Mouse (Mus musculus): ENCODE measurements around the gene Igflr1. TPM values are rescaled to one million over a fixed set of nuclear protein-coding genes. Genes with fewer than 3 reads are reported as not detected.

Igflr1 gene
- 3.2 and 3.5 TPM in 2 replicates for polyA plus RNA-seq (2014; fragmentation: Nextera tagmentation; extraction: Ambion mirVana)

DNA sequence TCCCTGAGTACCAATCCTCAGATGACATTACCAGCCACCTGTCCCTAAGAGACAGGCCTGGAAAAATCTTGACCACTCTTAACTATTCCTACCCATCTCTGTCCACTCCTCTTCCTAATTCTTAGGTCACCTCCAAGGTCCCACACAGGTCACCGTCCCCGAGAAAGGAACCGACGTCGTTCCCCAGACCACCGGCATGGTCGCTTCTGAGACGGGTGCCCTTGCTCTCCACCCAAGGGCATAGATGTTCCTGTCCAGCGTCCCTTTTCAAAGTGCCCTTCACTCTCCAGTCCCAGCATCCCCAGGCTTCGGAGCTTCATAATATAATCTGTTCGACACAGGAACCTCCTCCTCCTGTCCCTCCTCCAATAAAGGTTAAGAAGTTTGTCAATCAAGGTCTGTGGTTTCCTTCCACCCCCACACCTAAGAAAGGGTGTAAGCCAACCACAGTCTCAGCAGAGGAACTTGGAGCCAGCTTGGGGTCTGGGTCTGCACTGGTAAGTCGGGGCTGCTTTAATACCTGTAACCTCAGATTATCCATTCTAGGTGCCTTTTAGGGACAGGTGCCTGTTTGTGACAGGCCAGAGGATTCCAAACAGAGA is at the start of gene Igflr1:
Gene Igflr1, plus strand, starts transcription at position 458 of the 602 bp plus-strand sequence.
- H3K4me3 ChIP-seq (ENCODE audit: low read depth, low read length) = no peak within 1 kb of the TSS; the same call in 1 of the 2 replicates
- ATAC-seq (ENCODE audit: insufficient number of reproducible peaks, low FRiP score, low TSS enrichment, low read depth) = no peak

DNA sequence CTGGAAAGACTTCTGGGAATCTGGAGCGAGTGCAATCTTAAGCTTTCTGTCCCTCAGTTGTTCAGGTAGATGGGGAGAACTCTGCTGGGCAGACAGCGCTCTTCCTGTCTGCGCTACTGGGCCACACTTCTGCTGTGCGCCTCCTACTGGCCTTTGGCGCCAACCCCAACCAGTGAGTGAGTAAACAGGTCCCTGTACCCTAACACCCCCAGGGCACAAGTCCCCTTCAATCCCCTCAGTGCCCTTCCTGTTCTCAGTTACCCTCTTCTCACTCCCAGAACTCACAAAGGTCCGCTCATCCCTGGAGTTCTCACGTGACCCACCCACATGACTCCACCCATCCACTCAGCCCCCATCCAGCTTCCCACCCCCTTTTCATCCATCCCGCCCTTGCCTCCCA is 46.9 kb upstream of the Igflr1 start:
- WGBS = 40% methylated on average over 8 of the region's 8 CpGs

More for the DNA sequence above, at the start of gene Igflr1:
- Histone ChIP-seq H3K27ac (replicated peaks; ENCODE audit: low read depth, low read length) (no peak within 1 kb of the TSS), H3K4me2 (ENCODE audit: low read depth, severe bottlenecking) (peak within 1 kb of the TSS; percentile 53; the same call in 1 of the 2 replicates), H3K9me3 (ENCODE audit: control insufficient read depth, low read length) (no peaks in the 10 kb centered on the region), H3K9ac (ENCODE audit: low read length) (peak within 1 kb of the TSS; percentile 4; the same call in 1 of the 2 replicates), H3K27me3 (ENCODE audit: control insufficient read depth, insufficient read depth, low read length) (no peaks in the 10 kb centered on the region), H3K4me1 (ENCODE audit: control insufficient read depth, insufficient read depth, low read length) (peaks cover 6% of the 10 kb centered on the region; the same call in 1 of the 2 replicates), H3K36me3 (ENCODE audit: control insufficient read depth, insufficient read depth, low read length) (peaks cover 14% of the 10 kb centered on the region)
- DNase-seq (ENCODE audit: low spot score) = no peak
- WGBS = 95% methylated on average over 12 of the region's 12 CpGs

DNA sequence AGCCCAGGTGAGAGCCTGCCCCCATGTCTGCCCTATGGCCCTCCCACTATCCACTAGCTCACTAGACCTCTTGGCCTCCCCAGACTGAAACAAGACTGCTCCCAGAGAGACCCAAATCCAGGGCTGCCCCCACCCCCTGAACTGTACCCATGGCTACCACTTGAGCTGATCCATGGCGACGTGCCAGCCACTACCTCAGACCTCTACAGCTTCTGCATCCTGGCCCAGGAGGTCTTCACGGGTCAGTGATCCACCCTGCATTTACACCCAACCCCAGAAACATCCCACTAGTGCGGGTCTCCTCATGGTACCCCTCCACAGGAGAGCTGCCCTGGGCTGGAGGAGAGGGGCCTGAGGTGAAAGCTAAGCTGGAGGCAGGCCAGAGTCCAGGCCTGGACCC is 44.8 kb upstream of the Igflr1 start:
- H3K9ac ChIP-seq (ENCODE audit: low read length) = no peak overlapping the region
- no peaks in the 10 kb centered on the region for H3K9me3 ChIP-seq (ENCODE audit: control insufficient read depth, low read length)
- ATAC-seq (ENCODE audit: insufficient number of reproducible peaks, low FRiP score, low TSS enrichment, low read depth) (no peak), DNase-seq (ENCODE audit: low spot score) (no peak)
- H3K4me1 ChIP-seq (ENCODE audit: control insufficient read depth, insufficient read depth, low read length) = no peaks in the 10 kb centered on the region
- no peaks in the 10 kb centered on the region for H3K27me3 ChIP-seq (ENCODE audit: control insufficient read depth, insufficient read depth, low read length)
- no peak overlapping the region for H3K27ac ChIP-seq (replicated peaks; ENCODE audit: low read depth, low read length)
- no peak overlapping the region for H3K4me2 ChIP-seq (ENCODE audit: low read depth, severe bottlenecking)
- H3K4me3 ChIP-seq (ENCODE audit: low read depth, low read length) = no peak overlapping the region
- WGBS = 82% methylated on average over 4 of the region's 4 CpGs
- H3K36me3 ChIP-seq (ENCODE audit: control insufficient read depth, insufficient read depth, low read length) = 0 out of 2 replicates have a peak, but pooled peaks cover 5% of the 10 kb centered on the region

More for the DNA sequence above, 46.9 kb upstream of the Igflr1 start:
- Histone ChIP-seq H3K27ac (replicated peaks; ENCODE audit: low read depth, low read length) (no peak overlapping the region), H3K4me1 (ENCODE audit: control insufficient read depth, insufficient read depth, low read length) (no peaks in the 10 kb centered on the region), H3K9me3 (ENCODE audit: control insufficient read depth, low read length) (no peaks in the 10 kb centered on the region), H3K27me3 (ENCODE audit: control insufficient read depth, insufficient read depth, low read length) (no peaks in the 10 kb centered on the region), H3K36me3 (ENCODE audit: control insufficient read depth, insufficient read depth, low read length) (0 out of 2 replicates have a peak, but pooled peaks cover 2% of the 10 kb centered on the region), H3K9ac (ENCODE audit: low read length) (no peak overlapping the region), H3K4me2 (ENCODE audit: low read depth, severe bottlenecking) (no peak overlapping the region), H3K4me3 (ENCODE audit: low read depth, low read length) (no peak overlapping the region)
- ATAC-seq (ENCODE audit: insufficient number of reproducible peaks, low FRiP score, low TSS enrichment, low read depth) (no peak), DNase-seq (ENCODE audit: low spot score) (no peak)

DNA sequence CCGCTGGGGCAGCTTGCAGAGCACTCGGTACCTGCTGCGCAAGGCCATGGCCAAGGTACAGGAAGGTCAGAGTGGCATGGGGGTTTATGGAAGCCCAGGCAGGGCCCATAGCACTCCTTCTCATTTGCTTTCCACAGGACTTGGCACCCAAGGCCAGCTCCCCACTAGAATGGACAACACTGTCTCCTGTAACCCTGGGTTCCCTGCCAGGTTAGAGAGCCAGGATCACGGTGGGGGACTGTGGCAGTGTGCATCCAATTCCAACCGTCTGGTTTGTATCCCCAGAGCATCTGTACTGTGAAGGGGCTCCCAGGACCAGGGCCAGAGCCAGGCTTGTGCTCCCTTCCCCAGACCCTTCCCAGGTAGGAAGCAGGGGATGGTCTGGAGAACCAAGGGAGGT is 44.4 kb upstream of the Igflr1 start:
- no peak overlapping the region for H3K9ac ChIP-seq (ENCODE audit: low read length)
- no peak for DNase-seq (ENCODE audit: low spot score)
- no peaks in the 10 kb centered on the region for H3K4me1 ChIP-seq (ENCODE audit: control insufficient read depth, insufficient read depth, low read length)
- no peak overlapping the region for H3K27ac ChIP-seq (replicated peaks; ENCODE audit: low read depth, low read length)
- no peaks in the 10 kb centered on the region for H3K27me3 ChIP-seq (ENCODE audit: control insufficient read depth, insufficient read depth, low read length)
- WGBS = 82% methylated on average over 5 of the region's 5 CpGs
- 0 out of 2 replicates have a peak, but pooled peaks cover 5% of the 10 kb centered on the region for H3K36me3 ChIP-seq (ENCODE audit: control insufficient read depth, insufficient read depth, low read length)
- H3K4me3 ChIP-seq (ENCODE audit: low read depth, low read length) = no peak overlapping the region
- H3K4me2 ChIP-seq (ENCODE audit: low read depth, severe bottlenecking) = no peak overlapping the region
- no peaks in the 10 kb centered on the region for H3K9me3 ChIP-seq (ENCODE audit: control insufficient read depth, low read length)
- no peak for ATAC-seq (ENCODE audit: insufficient number of reproducible peaks, low FRiP score, low TSS enrichment, low read depth)

DNA sequence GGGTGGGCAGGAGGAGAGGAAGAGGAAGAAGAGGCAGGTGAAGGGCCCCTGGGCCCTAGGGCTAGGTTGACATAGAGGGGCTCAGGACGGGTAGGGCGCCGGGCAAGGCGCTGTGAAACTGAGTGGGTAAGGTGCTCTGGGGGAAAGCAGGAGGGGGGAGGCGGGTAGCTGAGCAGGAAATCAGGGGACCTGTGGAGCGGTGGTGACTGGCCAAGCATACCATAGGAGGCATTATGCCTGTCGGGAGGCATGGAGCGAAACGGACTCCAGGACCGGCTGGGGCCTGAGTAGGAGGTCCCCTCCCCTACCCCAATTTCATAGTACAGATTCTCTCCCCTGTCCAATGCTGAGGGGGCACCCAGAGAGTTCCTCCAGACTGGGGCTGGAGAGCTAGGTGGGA is 42.4 kb upstream of the Igflr1 start:
- Histone ChIP-seq H3K27ac (replicated peaks; ENCODE audit: low read depth, low read length) (no peak overlapping the region), H3K4me3 (ENCODE audit: low read depth, low read length) (no peak overlapping the region), H3K36me3 (ENCODE audit: control insufficient read depth, insufficient read depth, low read length) (peaks cover 8% of the 10 kb centered on the region; the same call in 1 of the 2 replicates), H3K9ac (ENCODE audit: low read length) (no peak overlapping the region), H3K9me3 (ENCODE audit: control insufficient read depth, low read length) (no peaks in the 10 kb centered on the region), H3K4me2 (ENCODE audit: low read depth, severe bottlenecking) (no peak overlapping the region), H3K27me3 (ENCODE audit: control insufficient read depth, insufficient read depth, low read length) (no peaks in the 10 kb centered on the region), H3K4me1 (ENCODE audit: control insufficient read depth, insufficient read depth, low read length) (0 out of 2 replicates have a peak, but pooled peaks cover 9% of the 10 kb centered on the region)
- ATAC-seq (ENCODE audit: insufficient number of reproducible peaks, low FRiP score, low TSS enrichment, low read depth) = no peak
- WGBS = 83% methylated on average over 10 of the region's 10 CpGs
- no peak for DNase-seq (ENCODE audit: low spot score)

DNA sequence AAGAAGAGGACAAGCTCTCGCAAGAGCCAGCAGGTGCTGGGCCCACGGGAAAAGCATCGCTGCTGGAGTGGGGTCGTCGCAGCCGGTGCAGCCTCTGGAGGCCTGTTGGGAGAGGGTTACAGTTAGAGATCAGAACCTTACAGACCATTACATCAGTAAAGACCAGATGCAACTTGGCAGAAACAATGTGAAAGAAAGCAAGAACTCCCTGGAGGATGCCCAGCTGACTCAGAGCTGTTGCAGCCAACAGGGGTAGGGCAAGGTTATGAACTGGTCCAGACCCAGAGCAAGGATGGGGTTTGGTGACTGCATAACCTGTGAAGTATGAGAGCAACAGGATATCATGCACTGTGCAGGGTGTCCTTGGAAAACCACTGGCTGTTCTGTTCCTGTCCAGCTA is 40.7 kb upstream of the Igflr1 start:
- H3K4me3 ChIP-seq (ENCODE audit: low read depth, low read length) = no peak overlapping the region
- no peak for DNase-seq (ENCODE audit: low spot score)
- no peak for ATAC-seq (ENCODE audit: insufficient number of reproducible peaks, low FRiP score, low TSS enrichment, low read depth)
- 81% methylated on average over 6 of the region's 6 CpGs for WGBS
- H3K27me3 ChIP-seq (ENCODE audit: control insufficient read depth, insufficient read depth, low read length) = no peaks in the 10 kb centered on the region
- H3K9me3 ChIP-seq (ENCODE audit: control insufficient read depth, low read length) = no peaks in the 10 kb centered on the region
- H3K4me1 ChIP-seq (ENCODE audit: control insufficient read depth, insufficient read depth, low read length) = 0 out of 2 replicates have a peak, but pooled peaks cover 9% of the 10 kb centered on the region
- H3K36me3 ChIP-seq (ENCODE audit: control insufficient read depth, insufficient read depth, low read length) = peaks cover 19% of the 10 kb centered on the region
- no peak overlapping the region for H3K4me2 ChIP-seq (ENCODE audit: low read depth, severe bottlenecking)
- no peak overlapping the region for H3K27ac ChIP-seq (replicated peaks; ENCODE audit: low read depth, low read length)
- no peak overlapping the region for H3K9ac ChIP-seq (ENCODE audit: low read length)

DNA sequence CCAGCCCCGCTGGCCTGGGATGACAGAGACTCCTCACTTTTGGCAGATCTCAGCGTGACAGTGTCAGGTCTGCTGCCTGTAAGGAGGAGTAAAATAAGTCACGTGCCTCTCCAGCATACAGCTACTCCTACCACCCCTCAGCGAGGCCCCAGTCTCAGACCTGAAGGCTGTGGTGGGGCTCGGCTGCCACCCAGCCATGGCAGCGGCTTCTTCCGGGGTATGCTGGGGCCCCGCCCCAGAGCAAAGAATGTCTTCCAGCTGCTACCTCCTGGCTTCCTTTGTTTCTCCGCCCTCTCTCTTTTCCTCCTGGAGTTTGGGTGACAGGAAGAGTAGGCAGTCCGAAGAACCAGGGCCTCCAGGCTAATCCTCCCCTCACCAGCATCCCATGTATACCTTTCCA is 39.3 kb upstream of the Igflr1 start:
- ATAC-seq (ENCODE audit: insufficient number of reproducible peaks, low FRiP score, low TSS enrichment, low read depth) (no peak), DNase-seq (ENCODE audit: low spot score) (no peak)
- Histone ChIP-seq H3K27ac (replicated peaks; ENCODE audit: low read depth, low read length) (no peak overlapping the region), H3K36me3 (ENCODE audit: control insufficient read depth, insufficient read depth, low read length) (peaks cover 25% of the 10 kb centered on the region), H3K4me3 (ENCODE audit: low read depth, low read length) (no peak overlapping the region), H3K4me1 (ENCODE audit: control insufficient read depth, insufficient read depth, low read length) (0 out of 2 replicates have a peak, but pooled peaks cover 9% of the 10 kb centered on the region), H3K9me3 (ENCODE audit: control insufficient read depth, low read length) (no peaks in the 10 kb centered on the region), H3K27me3 (ENCODE audit: control insufficient read depth, insufficient read depth, low read length) (no peaks in the 10 kb centered on the region), H3K9ac (ENCODE audit: low read length) (no peak overlapping the region; the same call in 1 of the 2 replicates), H3K4me2 (ENCODE audit: low read depth, severe bottlenecking) (no peak overlapping the region)
- WGBS = 23% methylated on average over 10 of the region's 10 CpGs

DNA sequence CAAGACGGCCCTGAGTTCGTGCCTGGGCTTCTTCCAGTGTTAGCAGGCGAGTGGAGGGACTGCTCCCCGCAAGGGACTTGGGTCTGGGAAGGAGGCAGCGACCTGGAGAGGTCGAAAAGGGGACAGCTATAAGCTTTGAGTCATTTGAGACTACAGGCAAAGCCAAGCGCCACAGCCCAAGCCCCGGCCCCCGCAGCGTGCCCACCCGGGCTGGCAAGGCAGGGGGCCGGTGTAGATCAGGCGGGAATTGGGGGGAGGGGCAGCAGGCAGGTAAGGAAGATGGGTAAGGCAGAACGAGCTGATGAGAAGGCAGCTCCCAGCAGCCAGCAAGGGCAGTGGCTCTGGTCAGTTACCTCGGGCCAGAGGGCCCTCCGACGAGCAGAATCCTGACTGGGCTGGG is 38.8 kb upstream of the Igflr1 start:
- H3K27ac ChIP-seq (replicated peaks; ENCODE audit: low read depth, low read length) = no peak overlapping the region
- no peaks in the 10 kb centered on the region for H3K9me3 ChIP-seq (ENCODE audit: control insufficient read depth, low read length)
- peaks cover 25% of the 10 kb centered on the region for H3K36me3 ChIP-seq (ENCODE audit: control insufficient read depth, insufficient read depth, low read length)
- 0 out of 2 replicates have a peak overlapping the region, but pooled peaks have one; percentile 10 for H3K4me2 ChIP-seq (ENCODE audit: low read depth, severe bottlenecking)
- H3K4me3 ChIP-seq (ENCODE audit: low read depth, low read length) = 0 out of 2 replicates have a peak overlapping the region, but pooled peaks have one; percentile 0
- 22% methylated on average over 17 of the region's 17 CpGs for whole genome bisulfite sequencing
- ATAC-seq (ENCODE audit: insufficient number of reproducible peaks, low FRiP score, low TSS enrichment, low read depth) (no peak), DNase-seq (ENCODE audit: low spot score) (no peak)
- 0 out of 2 replicates have a peak, but pooled peaks cover 9% of the 10 kb centered on the region for H3K4me1 ChIP-seq (ENCODE audit: control insufficient read depth, insufficient read depth, low read length)
- H3K9ac ChIP-seq (ENCODE audit: low read length) = no peak overlapping the region; the same call in 1 of the 2 replicates
- H3K27me3 ChIP-seq (ENCODE audit: control insufficient read depth, insufficient read depth, low read length) = no peaks in the 10 kb centered on the region
